Mouse (Mus musculus) lung, embryonic 14.5 days (tissue): ENCODE measurements around the gene Mfsd14a. TPM values are rescaled to one million over a fixed set of nuclear protein-coding genes. Genes with fewer than 3 reads are reported as not detected.

Source experiments
- ATAC-seq: fragments of 200-750 bp; cut with Nextera tagmentation; 2 replicates; pipeline ENCODE4 v1.8.0; 2017; ENCODE audit warnings: mild to moderate bottlenecking, moderate TSS enrichment, moderate library complexity; ENCODE audit not compliant: insufficient read depth
- DNase-seq: peaks from one replicate; pipeline ENCODE4 v3.0.0-alpha.2; 2015
- H3K27ac ChIP-seq: fragments of 300-500 bp; sonication (generic); 2 replicates; pipeline ENCODE4 v1.5.1; 2014; ENCODE audit warnings: low read depth, mild to moderate bottlenecking, moderate library complexity
- H3K27me3 ChIP-seq: fragments of 300-500 bp; sonication (generic); 2 replicates; pipeline ENCODE4 v1.6.1; 2014; ENCODE audit warnings: low read length, control low read depth; ENCODE audit not compliant: insufficient read depth
- H3K36me3 ChIP-seq: fragments of 300-500 bp; sonication (generic); 2 replicates; pipeline ENCODE4 v1.6.1; 2014; ENCODE audit warnings: control low read depth; ENCODE audit not compliant: insufficient read depth
- H3K4me1 ChIP-seq: fragments of 300-500 bp; sonication (generic); 2 replicates; pipeline ENCODE4 v1.6.1; 2014; ENCODE audit warnings: antibody characterized with exemption, control low read depth; ENCODE audit not compliant: insufficient read depth
- H3K4me2 ChIP-seq: fragments of 300-500 bp; sonication (generic); 2 replicates; pipeline ENCODE4 v1.6.1; 2014; ENCODE audit warnings: mild to moderate bottlenecking
- H3K4me3 ChIP-seq: fragments of 300-500 bp; sonication (generic); 2 replicates; pipeline ENCODE4 v1.5.1; 2014; ENCODE audit warnings: low read depth, low read length
- H3K9ac ChIP-seq: fragments of 300-500 bp; sonication (generic); 2 replicates; pipeline ENCODE4 v1.6.1; 2014
- H3K9me3 ChIP-seq: fragments of 300-500 bp; sonication (generic); 2 replicates; pipeline ENCODE4 v1.6.1; 2016; ENCODE audit warnings: low read depth, low read length, control low read depth
- CTCF ChIP-seq: IDR thresholded peaks from 2 replicates; pipeline ENCODE4 v1.5.1; 2016; ENCODE audit warnings: antibody characterized with exemption, low read depth
- WGBS: fragments of 180-500 bp; shearing (Covaris S2); extraction: QIAGEN DNeasy Blood & Tissue Kit; methylation state at CpG from one replicate; pipeline ENCODE4 v1.1.7; 2014; 5-methylcytosine and 5-hydroxymethylcytosine counted together
- polyA plus RNA-seq: library from polyadenylated mRNA; unstranded; fragments of >200 nt; fragmentation: Nextera tagmentation; extraction: Ambion mirVana; gene quantifications from 2 replicates; pipeline ENCODE4 v1.2.1, GENCODE M21; 2014

The Mfsd14a gene
- polyA plus RNA-seq, 1 experiment from 2014 or later = 94.6 TPM

GRCm38 (mm10) chr3:116652033-116652446 is 10.4 kb downstream of the Mfsd14a start:
- Histone ChIP-seq H3K4me1 (no peaks in the 10 kb centered on the region), H3K27me3 (no peaks in the 10 kb centered on the region), H3K36me3 (peaks cover 21% of the 10 kb centered on the region; the same call in 1 of the 2 replicates), H3K4me3 (no peak overlapping the region), H3K9me3 (no peaks in the 10 kb centered on the region), H3K9ac (no peak overlapping the region), H3K27ac (no peak overlapping the region), H3K4me2 (no peak overlapping the region)
- DNase-seq (no peak), ATAC-seq (peak; percentile 60; the same call in 1 of the 2 replicates)
- TF ChIP-seq CTCF = no peak
- WGBS = 50% methylated on average over 3 of the region's 3 CpGs

GRCm38 (mm10) chr3:116650698-116651097 is 11.8 kb downstream of the Mfsd14a start:
- no peak overlapping the region for H3K4me3 ChIP-seq
- H3K4me2 ChIP-seq = no peak overlapping the region
- no peak overlapping the region for H3K9ac ChIP-seq
- no peaks in the 10 kb centered on the region for H3K4me1 ChIP-seq
- no peak for ATAC-seq
- WGBS = 94% methylated on average over 9 of the region's 9 CpGs
- no peaks in the 10 kb centered on the region for H3K9me3 ChIP-seq
- no peak for DNase-seq
- no peak overlapping the region for H3K27ac ChIP-seq
- H3K27me3 ChIP-seq = no peaks in the 10 kb centered on the region
- no peak for TF ChIP-seq CTCF
- peaks cover 34% of the 10 kb centered on the region for H3K36me3 ChIP-seq

GRCm38 (mm10) chr3:116648805-116649204 is 13.7 kb downstream of the Mfsd14a start:
- TF ChIP-seq CTCF = no peak
- no peak for ATAC-seq
- H3K4me1 ChIP-seq = no peaks in the 10 kb centered on the region
- 93% methylated on average over 7 of the region's 7 CpGs for WGBS
- H3K4me2 ChIP-seq = no peak overlapping the region
- no peaks in the 10 kb centered on the region for H3K9me3 ChIP-seq
- H3K9ac ChIP-seq = no peak overlapping the region
- no peak for DNase-seq
- H3K36me3 ChIP-seq = peaks cover 51% of the 10 kb centered on the region
- H3K27me3 ChIP-seq = no peaks in the 10 kb centered on the region
- H3K4me3 ChIP-seq = no peak overlapping the region
- no peak overlapping the region for H3K27ac ChIP-seq

GRCm38 (mm10) chr3:116646387-116646786 is 16.1 kb downstream of the Mfsd14a start:
- Histone ChIP-seq H3K4me3 (no peak overlapping the region), H3K27ac (no peak overlapping the region), H3K9me3 (no peaks in the 10 kb centered on the region), H3K4me2 (no peak overlapping the region), H3K36me3 (peaks cover 66% of the 10 kb centered on the region), H3K9ac (no peak overlapping the region), H3K4me1 (no peaks in the 10 kb centered on the region), H3K27me3 (no peaks in the 10 kb centered on the region)
- no peak for TF ChIP-seq CTCF
- WGBS = 90% methylated on average over 1 of the region's 1 CpGs
- DNase-seq = no peak
- no peak for ATAC-seq

- 88% methylated on average over 2 of the region's 2 CpGs for WGBS
- H3K4me2 ChIP-seq = no peak overlapping the region
- DNase-seq = no peak
Measured at GRCm38 (mm10) chr3:116642373-116642772, 20.1 kb downstream of the Mfsd14a start.

GRCm38 (mm10) chr3:116641811-116642371 is 20.6 kb downstream of the Mfsd14a start:
- 93% methylated on average over 6 of the region's 6 CpGs for WGBS
- Histone ChIP-seq H3K27ac (no peak overlapping the region), H3K4me2 (no peak overlapping the region), H3K9me3 (no peaks in the 10 kb centered on the region), H3K4me1 (no peaks in the 10 kb centered on the region), H3K27me3 (no peaks in the 10 kb centered on the region), H3K9ac (no peak overlapping the region), H3K36me3 (peaks cover 87% of the 10 kb centered on the region), H3K4me3 (no peak overlapping the region)
- DNase-seq (no peak), ATAC-seq (no peak)
- TF ChIP-seq CTCF = no peak

More at GRCm38 (mm10) chr3:116642373-116642772, 20.1 kb downstream of the Mfsd14a start:
- no peaks in the 10 kb centered on the region for H3K9me3 ChIP-seq
- no peak for ATAC-seq
- H3K4me3 ChIP-seq = no peak overlapping the region
- TF ChIP-seq CTCF = no peak
- H3K9ac ChIP-seq = no peak overlapping the region
- peaks cover 87% of the 10 kb centered on the region for H3K36me3 ChIP-seq
- no peaks in the 10 kb centered on the region for H3K4me1 ChIP-seq
- no peak overlapping the region for H3K27ac ChIP-seq
- H3K27me3 ChIP-seq = no peaks in the 10 kb centered on the region

- no peaks in the 10 kb centered on the region for H3K4me1 ChIP-seq
- DNase-seq = no peak
- no peak overlapping the region for H3K4me2 ChIP-seq
- H3K27me3 ChIP-seq = no peaks in the 10 kb centered on the region
- ATAC-seq = no peak
- TF ChIP-seq CTCF = no peak
- 89% methylated on average over 1 of the region's 1 CpGs for WGBS
- H3K36me3 ChIP-seq = peaks cover 86% of the 10 kb centered on the region
- no peak overlapping the region for H3K4me3 ChIP-seq
- H3K9ac ChIP-seq = no peak overlapping the region
- no peak overlapping the region for H3K27ac ChIP-seq
- no peaks in the 10 kb centered on the region for H3K9me3 ChIP-seq
Measured at GRCm38 (mm10) chr3:116640024-116640423, 22.5 kb downstream of the Mfsd14a start.
